Mouse (Mus musculus): ENCODE measurements around the gene Mrpl45. TPM values are rescaled to one million over a fixed set of nuclear protein-coding genes. Genes with fewer than 3 reads are reported as not detected.

Gene Mrpl45
- polyA plus RNA-seq, 1 experiment from 2014 or later: 66.5 TPM

DNA sequence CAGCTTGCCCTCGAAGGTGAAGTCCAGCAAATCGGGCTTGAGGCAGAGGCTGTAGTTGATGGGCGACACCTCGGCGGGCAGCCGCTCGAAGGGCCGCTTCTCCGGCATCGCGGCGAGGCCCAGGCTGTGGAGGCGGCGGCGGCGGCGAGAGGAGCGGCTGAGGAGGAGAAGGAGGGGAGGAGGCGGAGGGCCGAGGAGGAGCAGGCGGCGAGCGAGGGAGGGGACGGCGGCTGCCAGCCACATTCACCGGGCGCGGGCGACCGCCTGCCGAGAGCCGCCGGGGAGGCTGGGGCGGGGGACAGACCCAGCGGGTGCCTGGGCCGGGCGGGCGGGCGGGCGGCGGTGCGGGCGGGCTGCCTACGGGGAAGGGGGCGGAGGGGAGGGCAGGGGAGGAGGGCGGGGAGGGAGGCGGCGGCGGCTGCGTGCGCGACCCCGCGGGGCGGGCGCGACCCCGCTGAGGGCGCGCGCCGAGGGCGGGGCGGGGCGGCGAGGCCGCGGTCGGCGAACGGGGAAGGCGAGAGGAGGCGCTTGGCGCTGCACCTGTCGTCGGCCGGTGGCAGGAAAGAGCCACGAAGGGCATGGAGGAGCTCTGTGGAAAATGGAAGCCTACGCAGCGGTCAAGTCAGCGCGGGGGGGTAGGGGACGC lies 35.2 kb upstream of the Mrpl45 start, which contains the start of gene Npepps:
Npepps (minus strand) TSS at position 423 of the 646 bp plus-strand sequence.
- Histone ChIP-seq H3K4me1 (peaks cover 19% of the 10 kb centered on the region), H3K4me3 (peak within 1 kb of the TSS; percentile 99), H3K27me3 (ENCODE audit: poor library complexity, severe bottlenecking) (peaks cover 3% of the 10 kb centered on the region; the same call in 1 of the 2 replicates), H3K9me3 (no peaks in the 10 kb centered on the region), H3K36me3 (replicated peaks) (peaks cover 5% of the 10 kb centered on the region; the same call in 1 of the 2 replicates), H3K27ac (peak within 1 kb of the TSS; percentile 99)
- DNase-seq (ENCODE audit: extremely low spot score, low spot score): peak; percentile 83
- 1% methylated on average over 56 of the region's 83 CpGs for whole genome bisulfite sequencing

DNA sequence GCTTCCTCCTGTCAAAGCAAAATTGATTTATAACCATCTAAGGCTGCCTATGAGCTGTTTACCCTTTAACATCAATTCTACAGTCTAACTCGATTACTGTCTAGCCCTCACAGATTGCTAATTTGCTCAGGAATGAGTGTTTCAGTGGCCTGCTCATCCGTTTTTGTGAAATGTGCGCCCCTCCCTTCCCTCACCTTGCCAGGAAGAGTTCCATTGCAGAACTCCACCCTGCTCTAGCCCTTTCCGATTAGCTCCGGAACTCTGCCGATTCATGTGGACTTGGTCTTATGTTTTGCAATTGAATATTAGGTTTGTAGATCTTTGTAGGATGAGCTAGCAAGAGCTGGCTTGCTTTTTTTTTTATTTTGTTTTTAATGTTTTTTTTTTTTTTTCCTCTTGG lies 33.3 kb upstream of the Mrpl45 start:
- Histone ChIP-seq H3K27ac (no peak overlapping the region), H3K27me3 (ENCODE audit: poor library complexity, severe bottlenecking) (peaks cover 3% of the 10 kb centered on the region; the same call in 1 of the 2 replicates), H3K4me1 (peaks cover 19% of the 10 kb centered on the region), H3K36me3 (replicated peaks) (peaks cover under 1% of the 10 kb centered on the region; the same call in 1 of the 2 replicates), H3K4me3 (no peak overlapping the region), H3K9me3 (no peaks in the 10 kb centered on the region)
- no peak for DNase-seq (ENCODE audit: extremely low spot score, low spot score)
- 92% methylated on average over 6 of the region's 6 CpGs for WGBS

DNA sequence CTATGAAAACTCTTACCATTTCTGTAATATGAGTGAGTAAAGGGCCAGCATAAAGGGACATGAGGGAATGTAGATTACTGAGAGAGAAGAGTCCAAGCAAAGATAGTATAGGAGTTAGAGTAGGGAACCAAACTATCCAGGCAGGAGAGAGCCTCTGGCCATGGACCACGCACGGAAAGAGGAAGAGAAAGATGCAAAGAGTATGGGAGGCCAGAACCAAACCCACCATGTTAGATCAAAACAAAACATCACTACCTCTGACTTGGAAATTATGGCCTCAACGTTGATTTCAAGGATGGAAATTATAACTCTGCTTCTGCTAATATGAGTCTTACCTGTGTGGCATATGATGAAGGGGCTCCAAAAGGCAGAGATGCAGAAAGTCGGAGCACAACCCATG lies 30.7 kb upstream of the Mrpl45 start:
- Histone ChIP-seq H3K27ac (no peak overlapping the region), H3K36me3 (replicated peaks) (no peaks in the 10 kb centered on the region), H3K4me1 (peaks cover 7% of the 10 kb centered on the region), H3K9me3 (no peaks in the 10 kb centered on the region), H3K4me3 (no peak overlapping the region), H3K27me3 (ENCODE audit: poor library complexity, severe bottlenecking) (peaks cover 3% of the 10 kb centered on the region; the same call in 1 of the 2 replicates)
- no peak for DNase-seq (ENCODE audit: extremely low spot score, low spot score)
- 79% methylated on average over 4 of the region's 4 CpGs for whole genome bisulfite sequencing

DNA sequence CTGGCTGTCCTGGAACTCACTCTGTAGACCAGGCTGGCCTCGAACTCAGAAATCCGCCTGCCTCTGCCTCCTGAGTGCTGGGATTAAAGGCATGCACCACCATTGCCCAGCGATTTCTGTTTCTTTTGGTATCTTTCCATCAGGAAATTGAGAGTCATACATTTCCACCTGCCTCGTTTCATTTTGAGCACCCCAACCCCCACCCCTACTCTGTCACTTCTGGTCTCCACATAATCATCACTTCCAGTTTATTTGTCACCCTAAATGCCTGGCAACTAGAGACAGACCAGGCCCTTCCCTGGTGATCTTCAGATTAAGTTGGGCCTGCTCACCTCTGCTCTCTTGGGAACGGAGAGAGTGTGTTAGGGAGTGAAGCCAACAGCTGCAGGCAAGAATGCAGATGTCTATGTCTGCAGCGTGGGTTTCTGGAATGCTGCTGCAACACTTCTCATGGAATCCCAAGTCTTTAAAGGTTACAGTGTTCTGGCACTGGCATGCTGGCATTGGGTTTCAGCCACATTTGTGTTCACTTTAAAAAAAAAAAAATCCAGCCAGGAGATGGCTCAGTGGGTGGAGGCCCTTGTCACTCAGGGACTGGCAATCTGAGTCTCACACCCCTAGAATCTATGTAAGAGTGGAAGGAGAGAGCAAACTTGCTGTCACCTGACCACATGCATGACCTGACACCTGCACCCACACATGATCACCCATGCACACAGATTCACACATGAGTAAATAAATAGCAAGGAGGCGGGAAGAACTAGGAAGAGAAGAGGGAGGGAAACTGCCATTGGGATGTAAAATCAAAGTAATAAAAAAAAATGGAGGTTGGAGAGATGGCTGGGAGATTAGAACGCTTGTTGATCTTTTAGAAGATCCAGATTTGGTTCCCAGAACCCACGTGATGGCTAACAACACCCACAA lies 29.4 kb upstream of the Mrpl45 start:
- peaks cover 3% of the 10 kb centered on the region; the same call in 1 of the 2 replicates for H3K27me3 ChIP-seq (ENCODE audit: poor library complexity, severe bottlenecking)
- 83% methylated on average over 9 of the region's 9 CpGs for WGBS
- H3K4me1 ChIP-seq: peaks cover 10% of the 10 kb centered on the region
- no peak overlapping the region for H3K27ac ChIP-seq
- H3K4me3 ChIP-seq: no peak overlapping the region
- no peaks in the 10 kb centered on the region for H3K36me3 ChIP-seq (replicated peaks)
- H3K9me3 ChIP-seq: no peaks in the 10 kb centered on the region
- no peak for DNase-seq (ENCODE audit: extremely low spot score, low spot score)

DNA sequence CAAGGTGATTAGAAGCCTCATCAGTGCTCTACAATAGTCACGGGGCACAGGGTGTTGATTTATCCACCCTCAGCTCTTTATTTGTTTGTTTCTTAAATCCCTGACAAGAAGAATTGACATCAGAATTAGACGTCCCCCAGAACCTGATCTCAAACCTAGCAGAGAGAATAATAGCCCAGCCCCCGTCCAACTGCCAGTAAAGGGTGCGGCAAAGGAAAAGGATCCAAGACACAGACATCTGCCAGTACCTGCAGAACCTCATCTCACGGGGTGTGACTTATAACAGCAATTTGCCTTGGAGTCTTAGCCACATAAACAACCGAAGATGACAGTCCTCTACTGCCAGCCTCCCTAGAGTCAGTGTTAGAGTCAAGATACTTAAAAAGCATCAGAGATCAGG lies 28.5 kb upstream of the Mrpl45 start:
- WGBS: 57% methylated on average over 6 of the region's 6 CpGs

DNA sequence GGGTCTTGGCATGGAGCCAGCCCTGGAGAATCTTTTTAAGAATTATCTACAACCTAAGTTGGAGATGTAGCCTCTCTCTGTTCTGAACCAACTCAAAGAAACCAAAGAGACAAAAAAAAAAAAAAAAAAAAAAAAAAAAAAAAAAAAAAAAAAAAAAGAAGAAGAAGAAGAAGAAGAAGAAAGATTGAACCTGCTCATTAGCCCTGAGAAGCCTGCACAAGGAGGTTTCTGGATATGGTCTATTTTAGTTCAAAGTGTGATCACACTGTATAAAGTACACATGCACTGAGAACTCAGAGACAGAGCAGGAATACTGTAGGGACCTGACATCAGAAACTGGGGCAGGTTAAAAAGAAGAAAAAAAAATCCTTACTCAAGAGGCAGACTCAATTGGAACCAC lies 27.9 kb upstream of the Mrpl45 start:
- H3K36me3 ChIP-seq (replicated peaks): no peaks in the 10 kb centered on the region
- no peaks in the 10 kb centered on the region for H3K9me3 ChIP-seq
- H3K4me1 ChIP-seq: peaks cover 10% of the 10 kb centered on the region
- H3K27ac ChIP-seq: no peak overlapping the region
- H3K4me3 ChIP-seq: no peak overlapping the region
- DNase-seq (ENCODE audit: extremely low spot score, low spot score): no peak
- H3K27me3 ChIP-seq (ENCODE audit: poor library complexity, severe bottlenecking): no peaks in the 10 kb centered on the region

More for the DNA sequence above, 28.5 kb upstream of the Mrpl45 start:
- Histone ChIP-seq H3K9me3 (no peaks in the 10 kb centered on the region), H3K4me3 (no peak overlapping the region), H3K27ac (no peak overlapping the region), H3K36me3 (replicated peaks) (no peaks in the 10 kb centered on the region), H3K4me1 (peaks cover 10% of the 10 kb centered on the region), H3K27me3 (ENCODE audit: poor library complexity, severe bottlenecking) (no peaks in the 10 kb centered on the region)
- DNase-seq (ENCODE audit: extremely low spot score, low spot score): no peak

DNA sequence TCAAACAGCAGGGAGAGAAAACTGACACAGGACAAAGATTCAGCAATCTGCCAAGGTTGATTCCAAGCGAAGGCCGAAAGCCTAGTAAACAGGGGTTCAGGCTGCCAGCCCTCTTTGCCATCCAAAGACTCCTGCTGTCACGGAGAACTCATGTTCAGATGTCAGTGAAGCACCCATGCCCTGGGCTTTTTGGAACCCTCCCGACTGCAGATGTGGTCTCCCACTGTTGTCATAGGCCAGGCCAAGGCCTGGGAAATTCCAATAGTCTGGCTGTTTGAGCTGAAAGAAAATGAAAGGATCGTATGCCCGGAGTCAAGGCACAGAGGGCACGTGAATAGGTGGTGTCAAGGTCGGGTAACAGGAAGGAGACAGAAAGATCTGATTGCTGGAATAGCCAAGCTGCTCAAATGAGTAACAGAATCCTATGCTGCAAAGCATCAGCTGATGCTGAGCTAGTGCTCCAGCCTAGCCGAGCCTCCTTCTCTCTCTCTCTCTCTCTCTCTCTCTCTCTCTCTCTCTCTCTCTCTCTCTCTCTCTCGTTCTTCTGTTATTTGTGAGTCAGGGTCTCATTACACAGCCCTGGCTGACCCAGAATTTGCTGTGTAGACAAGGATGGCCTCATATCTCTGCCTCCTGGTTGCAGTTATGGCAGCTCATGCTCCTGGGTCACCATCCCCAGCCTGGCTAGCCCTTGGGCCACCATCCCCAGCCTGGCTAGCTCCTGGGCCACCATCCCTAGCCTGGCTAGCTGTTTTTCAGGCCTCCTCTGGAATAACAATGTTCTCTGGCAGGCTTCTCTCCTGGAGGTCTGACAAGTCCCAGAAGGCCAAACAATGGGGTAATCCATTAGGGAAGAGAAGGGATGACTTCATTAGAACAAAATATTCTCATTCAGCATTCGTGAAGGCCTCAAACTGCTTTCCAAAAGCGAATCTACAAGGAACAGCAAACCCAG lies 26.0 kb upstream of the Mrpl45 start:
- peak overlapping the region; percentile 42; the same call in 1 of the 2 replicates for H3K27ac ChIP-seq
- no peak for DNase-seq (ENCODE audit: extremely low spot score, low spot score)

DNA sequence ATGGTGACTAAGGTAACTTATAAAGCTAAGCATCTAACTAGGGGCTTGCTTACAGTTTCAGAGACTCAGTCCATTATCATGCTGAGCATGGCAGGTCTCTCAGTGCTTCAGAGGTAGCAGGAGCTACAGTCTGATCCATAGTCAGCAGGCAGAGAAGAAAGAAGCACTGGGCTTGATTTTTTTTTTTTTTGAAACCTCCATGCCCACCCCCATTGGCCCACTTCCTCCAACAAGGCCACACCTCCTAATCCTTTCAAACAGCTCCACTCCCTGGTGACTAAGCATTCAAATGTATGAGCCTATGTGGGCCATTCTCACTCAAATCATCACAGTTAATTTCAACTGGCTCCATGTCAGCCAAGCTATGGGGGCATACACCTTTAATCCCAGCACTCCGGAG lies 22.8 kb upstream of the Mrpl45 start:
- DNase-seq (ENCODE audit: extremely low spot score, low spot score): no peak
- Histone ChIP-seq H3K27ac (no peak overlapping the region), H3K27me3 (ENCODE audit: poor library complexity, severe bottlenecking) (no peaks in the 10 kb centered on the region), H3K36me3 (replicated peaks) (no peaks in the 10 kb centered on the region), H3K4me1 (peaks cover 10% of the 10 kb centered on the region), H3K4me3 (no peak overlapping the region), H3K9me3 (no peaks in the 10 kb centered on the region)
- WGBS: 93% methylated on average over 1 of the region's 1 CpGs

More for the DNA sequence above, 26.0 kb upstream of the Mrpl45 start:
- Histone ChIP-seq H3K27me3 (ENCODE audit: poor library complexity, severe bottlenecking) (no peaks in the 10 kb centered on the region), H3K4me3 (no peak overlapping the region), H3K4me1 (peaks cover 10% of the 10 kb centered on the region), H3K36me3 (replicated peaks) (no peaks in the 10 kb centered on the region), H3K9me3 (no peaks in the 10 kb centered on the region)
- 56% methylated on average over 12 of the region's 12 CpGs for WGBS

DNA sequence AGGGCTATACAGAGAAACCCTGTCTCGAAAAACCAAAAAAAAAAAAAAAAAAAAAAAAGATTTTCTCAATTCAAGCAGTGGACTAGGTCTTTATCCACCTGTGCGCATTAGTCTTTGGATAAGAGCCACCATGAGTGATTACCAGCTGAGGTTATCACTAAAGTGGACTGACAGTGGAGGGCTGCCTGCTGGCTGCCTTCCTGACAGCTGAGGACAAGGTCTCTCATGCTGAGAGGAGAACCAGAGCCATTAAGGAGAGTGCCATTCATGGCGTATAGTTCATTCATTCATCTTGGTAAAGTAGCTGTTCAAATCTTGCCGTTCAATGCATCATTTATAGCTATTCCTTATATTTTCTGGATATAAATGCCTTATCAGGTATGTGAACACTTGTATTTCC lies 19.0 kb upstream of the Mrpl45 start:
- Histone ChIP-seq H3K9me3 (no peaks in the 10 kb centered on the region), H3K36me3 (replicated peaks) (no peaks in the 10 kb centered on the region), H3K4me3 (no peak overlapping the region), H3K4me1 (no peaks in the 10 kb centered on the region), H3K27ac (no peak overlapping the region), H3K27me3 (ENCODE audit: poor library complexity, severe bottlenecking) (no peaks in the 10 kb centered on the region)
- 95% methylated on average over 3 of the region's 4 CpGs for WGBS
- DNase-seq (ENCODE audit: extremely low spot score, low spot score): no peak

DNA sequence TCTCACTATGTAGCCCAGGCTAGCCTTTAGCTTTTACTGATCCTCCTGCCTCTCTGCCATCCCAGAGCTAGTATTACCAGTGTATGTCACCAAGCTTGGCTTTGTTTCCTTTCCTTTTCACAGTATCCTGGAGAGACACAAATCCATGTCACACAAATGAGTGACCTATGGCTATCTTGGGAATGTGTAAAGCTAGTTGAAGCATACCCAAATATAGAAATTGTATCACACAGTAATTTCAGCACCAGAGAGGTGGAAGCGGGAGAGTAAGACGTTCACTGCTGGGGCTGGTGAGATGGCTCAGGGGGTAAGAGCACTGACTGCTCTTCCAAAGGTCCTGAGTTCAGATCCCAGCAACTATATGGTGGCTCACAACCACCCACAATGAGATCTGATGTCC lies 15.6 kb upstream of the Mrpl45 start:
- 91% methylated on average over 2 of the region's 2 CpGs for WGBS
- DNase-seq (ENCODE audit: extremely low spot score, low spot score): no peak
- 0 out of 2 replicates have a peak, but pooled peaks cover 4% of the 10 kb centered on the region for H3K4me1 ChIP-seq
- H3K36me3 ChIP-seq (replicated peaks): no peaks in the 10 kb centered on the region
- no peaks in the 10 kb centered on the region for H3K9me3 ChIP-seq
- no peaks in the 10 kb centered on the region for H3K27me3 ChIP-seq (ENCODE audit: poor library complexity, severe bottlenecking)
- H3K4me3 ChIP-seq: no peak overlapping the region
- H3K27ac ChIP-seq: no peak overlapping the region

DNA sequence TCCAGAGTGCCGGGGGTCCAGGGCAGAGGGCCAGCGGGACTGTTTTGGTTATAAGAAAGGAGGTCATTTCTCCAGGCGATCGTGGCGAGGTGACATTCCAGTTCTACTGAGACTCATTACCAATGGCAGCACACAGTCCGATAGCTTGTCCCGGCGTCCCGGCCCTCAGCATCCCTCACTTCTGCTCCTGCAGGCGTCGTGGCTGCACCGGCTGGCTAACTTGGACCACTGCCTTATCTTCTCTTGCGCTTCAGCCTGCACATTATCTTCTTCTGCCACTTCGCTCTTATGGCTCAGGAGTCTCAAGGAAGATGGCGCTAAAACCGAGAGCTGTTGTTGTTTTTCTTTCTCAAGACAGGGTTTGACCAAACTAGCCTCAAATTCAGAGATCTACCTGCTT lies 14.1 kb upstream of the Mrpl45 start:
- H3K4me1 ChIP-seq: 0 out of 2 replicates have a peak, but pooled peaks cover 4% of the 10 kb centered on the region
- H3K27me3 ChIP-seq (ENCODE audit: poor library complexity, severe bottlenecking): no peaks in the 10 kb centered on the region
- no peak overlapping the region for H3K4me3 ChIP-seq
- H3K27ac ChIP-seq: no peak overlapping the region
- H3K36me3 ChIP-seq (replicated peaks): no peaks in the 10 kb centered on the region
- 94% methylated on average over 16 of the region's 16 CpGs for WGBS
- H3K9me3 ChIP-seq: no peaks in the 10 kb centered on the region
- DNase-seq (ENCODE audit: extremely low spot score, low spot score): no peak

DNA sequence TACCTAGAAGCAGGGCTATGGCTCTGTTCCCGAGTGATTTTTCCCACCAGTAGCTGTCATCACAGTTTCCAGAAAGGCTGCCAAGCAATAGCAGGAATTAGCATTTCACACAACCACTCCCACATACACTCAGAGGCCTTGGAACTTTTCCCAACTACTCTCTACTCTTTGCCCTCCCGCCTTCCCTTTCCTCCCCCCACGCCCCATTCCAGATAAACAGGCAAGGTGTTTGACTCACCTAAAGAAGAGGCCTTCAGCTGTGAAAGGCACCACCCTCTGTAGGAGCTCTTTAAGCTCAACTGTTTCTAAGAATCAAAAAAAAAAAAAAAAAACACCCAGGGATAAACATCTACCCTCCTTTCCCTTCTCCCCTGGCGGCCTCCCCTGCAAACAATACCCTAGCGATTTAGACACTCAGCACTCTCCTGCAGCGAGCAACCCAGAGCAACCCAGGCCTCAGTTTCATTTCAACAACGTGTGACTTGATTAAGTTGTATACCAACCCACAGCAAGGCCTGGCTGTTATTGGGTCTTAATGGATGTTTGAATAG lies 13.2 kb upstream of the Mrpl45 start:
- H3K4me1 ChIP-seq: 0 out of 2 replicates have a peak, but pooled peaks cover 4% of the 10 kb centered on the region
- H3K27me3 ChIP-seq (ENCODE audit: poor library complexity, severe bottlenecking): no peaks in the 10 kb centered on the region
- 41% methylated on average over 7 of the region's 7 CpGs for WGBS
- no peak overlapping the region for H3K27ac ChIP-seq
- H3K36me3 ChIP-seq (replicated peaks): no peaks in the 10 kb centered on the region
- no peak for DNase-seq (ENCODE audit: extremely low spot score, low spot score)
- H3K9me3 ChIP-seq: no peaks in the 10 kb centered on the region
- H3K4me3 ChIP-seq: no peak overlapping the region

Measured in forebrain, embryonic 10.5 days (tissue).